Mouse (Mus musculus): Measurements from ENCODE around the gene 4930407I10Rik. TPM values are rescaled to one million over a fixed set of nuclear protein-coding genes. Genes with fewer than 3 reads are reported as not detected.

The 4930407I10Rik gene
- polyA plus RNA-seq, 1 experiment = 0.04 TPM

- TF ChIP-seq POLR2A (IDR thresholded peaks at IDR 0.05; ENCODE audit: control insufficient read depth, extremely low read depth, insufficient read depth, low read length, poor library complexity) = no peak
- no peak for TF ChIP-seq CTCF (IDR thresholded peaks at IDR 0.05; ENCODE audit: borderline replicate concordance, control insufficient read depth, extremely low read depth, insufficient read depth, low read length, poor library complexity)
- DNase-seq = peak; percentile 45
- Histone ChIP-seq H3K27ac (ENCODE audit: control insufficient read depth, insufficient read depth, low read length) (peak overlapping the region; percentile 79), H3K4me3 (ENCODE audit: control insufficient read depth, insufficient read depth, low read length) (peak overlapping the region; percentile 34), H3K36me3 (ENCODE audit: control insufficient read depth, insufficient read depth, low read length) (peaks cover 12% of the 10 kb centered on the region), H3K27me3 (ENCODE audit: control insufficient read depth, insufficient read depth, low read length) (no peaks in the 10 kb centered on the region), H3K4me1 (replicated peaks; ENCODE audit: control insufficient read depth, insufficient read depth, low read length) (peaks cover 16% of the 10 kb centered on the region)
- WGBS = 9% methylated on average over 4 of the region's 4 CpGs
These were observed 41.5 kb upstream of the 4930407I10Rik start for GRCm38 (mm10) chr15:82017461-82017860.

GRCm38 (mm10) chr15:82019288-82019687, 39.7 kb upstream of the 4930407I10Rik start:
- Histone ChIP-seq H3K4me1 (replicated peaks; ENCODE audit: control insufficient read depth, insufficient read depth, low read length) (peaks cover 21% of the 10 kb centered on the region), H3K27me3 (ENCODE audit: control insufficient read depth, insufficient read depth, low read length) (no peaks in the 10 kb centered on the region), H3K36me3 (ENCODE audit: control insufficient read depth, insufficient read depth, low read length) (peaks cover 21% of the 10 kb centered on the region), H3K27ac (ENCODE audit: control insufficient read depth, insufficient read depth, low read length) (peak overlapping the region; percentile 14; the same call in 1 of the 2 replicates), H3K4me3 (ENCODE audit: control insufficient read depth, insufficient read depth, low read length) (no peak overlapping the region)
- no peak for DNase-seq
- no peak for TF ChIP-seq CTCF (IDR thresholded peaks at IDR 0.05; ENCODE audit: borderline replicate concordance, control insufficient read depth, extremely low read depth, insufficient read depth, low read length, poor library complexity)
- no peak for TF ChIP-seq POLR2A (IDR thresholded peaks at IDR 0.05; ENCODE audit: control insufficient read depth, extremely low read depth, insufficient read depth, low read length, poor library complexity)
- 57% methylated on average over 3 of the region's 3 CpGs for WGBS

- H3K27ac ChIP-seq (ENCODE audit: control insufficient read depth, insufficient read depth, low read length) = peak overlapping the region; percentile 90
- WGBS = 25% methylated on average over 13 of the region's 13 CpGs
- TF ChIP-seq POLR2A (IDR thresholded peaks at IDR 0.05; ENCODE audit: control insufficient read depth, extremely low read depth, insufficient read depth, low read length, poor library complexity) (peak; percentile 39; the same call in 1 of the 2 replicates), CTCF (IDR thresholded peaks at IDR 0.05; ENCODE audit: borderline replicate concordance, control insufficient read depth, extremely low read depth, insufficient read depth, low read length, poor library complexity) (no peak)
- peaks cover 47% of the 10 kb centered on the region for H3K36me3 ChIP-seq (ENCODE audit: control insufficient read depth, insufficient read depth, low read length)
- peaks cover 37% of the 10 kb centered on the region for H3K4me1 ChIP-seq (replicated peaks; ENCODE audit: control insufficient read depth, insufficient read depth, low read length)
- no peaks in the 10 kb centered on the region for H3K27me3 ChIP-seq (ENCODE audit: control insufficient read depth, insufficient read depth, low read length)
- no peak for DNase-seq
- peak overlapping the region; percentile 51 for H3K4me3 ChIP-seq (ENCODE audit: control insufficient read depth, insufficient read depth, low read length)
These were observed 36.3 kb upstream of the 4930407I10Rik start for GRCm38 (mm10) chr15:82022535-82023088.

- Histone ChIP-seq H3K27ac (ENCODE audit: control insufficient read depth, insufficient read depth, low read length) (peak overlapping the region; percentile 90), H3K4me1 (replicated peaks; ENCODE audit: control insufficient read depth, insufficient read depth, low read length) (peaks cover 42% of the 10 kb centered on the region), H3K36me3 (ENCODE audit: control insufficient read depth, insufficient read depth, low read length) (peaks cover 56% of the 10 kb centered on the region), H3K27me3 (ENCODE audit: control insufficient read depth, insufficient read depth, low read length) (no peaks in the 10 kb centered on the region), H3K4me3 (ENCODE audit: control insufficient read depth, insufficient read depth, low read length) (peak overlapping the region; percentile 27; the same call in 1 of the 2 replicates)
- peak; percentile 52 for DNase-seq
- WGBS = 31% methylated on average over 6 of the region's 6 CpGs
- TF ChIP-seq CTCF (IDR thresholded peaks at IDR 0.05; ENCODE audit: borderline replicate concordance, control insufficient read depth, extremely low read depth, insufficient read depth, low read length, poor library complexity) (no peak), POLR2A (IDR thresholded peaks at IDR 0.05; ENCODE audit: control insufficient read depth, extremely low read depth, insufficient read depth, low read length, poor library complexity) (no peak)
These were observed 34.9 kb upstream of the 4930407I10Rik start for GRCm38 (mm10) chr15:82023965-82024635.

- TF ChIP-seq CTCF (IDR thresholded peaks at IDR 0.05; ENCODE audit: borderline replicate concordance, control insufficient read depth, extremely low read depth, insufficient read depth, low read length, poor library complexity) = no peak
- no peak for TF ChIP-seq POLR2A (IDR thresholded peaks at IDR 0.05; ENCODE audit: control insufficient read depth, extremely low read depth, insufficient read depth, low read length, poor library complexity)
- Histone ChIP-seq H3K27ac (ENCODE audit: control insufficient read depth, insufficient read depth, low read length) (peak overlapping the region; percentile 93), H3K36me3 (ENCODE audit: control insufficient read depth, insufficient read depth, low read length) (peaks cover 77% of the 10 kb centered on the region), H3K27me3 (ENCODE audit: control insufficient read depth, insufficient read depth, low read length) (no peaks in the 10 kb centered on the region), H3K4me1 (replicated peaks; ENCODE audit: control insufficient read depth, insufficient read depth, low read length) (peaks cover 63% of the 10 kb centered on the region), H3K4me3 (ENCODE audit: control insufficient read depth, insufficient read depth, low read length) (no peak overlapping the region; the same call in 1 of the 2 replicates)
- 15% methylated on average over 7 of the region's 7 CpGs for WGBS
- DNase-seq = peak; percentile 58
These were observed 31.7 kb upstream of the 4930407I10Rik start for GRCm38 (mm10) chr15:82027276-82027675.

- TF ChIP-seq POLR2A (IDR thresholded peaks at IDR 0.05; ENCODE audit: control insufficient read depth, extremely low read depth, insufficient read depth, low read length, poor library complexity) (no peak), CTCF (IDR thresholded peaks at IDR 0.05; ENCODE audit: borderline replicate concordance, control insufficient read depth, extremely low read depth, insufficient read depth, low read length, poor library complexity) (no peak)
- WGBS = 4% methylated on average over 7 of the region's 7 CpGs
- H3K27ac ChIP-seq (ENCODE audit: control insufficient read depth, insufficient read depth, low read length) = peak overlapping the region; percentile 100
- no peak overlapping the region; the same call in 1 of the 2 replicates for H3K4me3 ChIP-seq (ENCODE audit: control insufficient read depth, insufficient read depth, low read length)
- peaks cover 61% of the 10 kb centered on the region for H3K4me1 ChIP-seq (replicated peaks; ENCODE audit: control insufficient read depth, insufficient read depth, low read length)
- DNase-seq = peak; percentile 81
- no peaks in the 10 kb centered on the region for H3K27me3 ChIP-seq (ENCODE audit: control insufficient read depth, insufficient read depth, low read length)
- H3K36me3 ChIP-seq (ENCODE audit: control insufficient read depth, insufficient read depth, low read length) = peaks cover 78% of the 10 kb centered on the region
These were observed 31.2 kb upstream of the 4930407I10Rik start for GRCm38 (mm10) chr15:82027726-82028125.

Measured in thymus, adult 2 months (tissue).